Mouse (Mus musculus) thymus, adult 2 months (tissue): Measurements from ENCODE around the gene Camk2d. TPM values are rescaled to one million over a fixed set of nuclear protein-coding genes. Genes with fewer than 3 reads are reported as not detected.

ENCODE experiments used
- DNase-seq: peaks from one replicate; pipeline ENCODE4 v3.0.0; 2021
- H3K27ac ChIP-seq: fragments of 200-500 bp; 2 replicates; pipeline ENCODE4 v1.5.1; 2012; ENCODE audit warnings: low read length, control low read depth; ENCODE audit not compliant: control insufficient read depth, insufficient read depth
- H3K27me3 ChIP-seq: fragments of 200-500 bp; 2 replicates; pipeline ENCODE4 v1.6.1; 2012; ENCODE audit warnings: mild to moderate bottlenecking, low read length, moderate library complexity, mixed read lengths; ENCODE audit not compliant: control insufficient read depth, insufficient read depth
- H3K36me3 ChIP-seq: fragments of 200-500 bp; 2 replicates; pipeline ENCODE4 v1.6.1; 2012; ENCODE audit warnings: mild to moderate bottlenecking, low read length, moderate library complexity; ENCODE audit not compliant: control insufficient read depth, insufficient read depth
- H3K4me1 ChIP-seq: fragments of 200-500 bp; replicated peaks from 2 replicates; pipeline ENCODE4 v1.6.1; 2012; ENCODE audit warnings: low read length; ENCODE audit not compliant: control insufficient read depth, insufficient read depth
- H3K4me3 ChIP-seq: fragments of 200-500 bp; 2 replicates; pipeline ENCODE4 v1.5.1; 2012; ENCODE audit warnings: mild to moderate bottlenecking, low read length, control low read depth, moderate library complexity; ENCODE audit not compliant: control insufficient read depth, insufficient read depth
- CTCF ChIP-seq: fragments of 200-500 bp; IDR thresholded peaks from 2 replicates; pipeline ENCODE4 v1.5.1; 2012; ENCODE audit warnings: mild to moderate bottlenecking, control low read depth, low read length, moderate library complexity, borderline replicate concordance; ENCODE audit not compliant: control insufficient read depth, poor library complexity, insufficient read depth; ENCODE audit errors: extremely low read depth
- POLR2A ChIP-seq: fragments of 200-500 bp; IDR thresholded peaks from 2 replicates; pipeline ENCODE4 v1.6.1; 2012; ENCODE audit warnings: mild to moderate bottlenecking, low read length, control low read depth, moderate library complexity; ENCODE audit not compliant: control insufficient read depth, poor library complexity, insufficient read depth; ENCODE audit errors: extremely low read depth
- WGBS: fragments of 180-500 bp; shearing (Covaris S2); methylation state at CpG from one replicate; pipeline ENCODE4 v1.1.7; 2018; 5-methylcytosine and 5-hydroxymethylcytosine counted together
- polyA plus RNA-seq: library from polyadenylated mRNA; depleted of rRNA; stranded (reverse); fragments of >200 nt; gene quantifications from 2 replicates; pipeline ENCODE4 v1.2.3, GENCODE M21; 2012

Camk2d gene
- polyA plus RNA-seq, 1 experiment = 40.1 TPM

- H3K27me3 ChIP-seq = no peaks in the 10 kb centered on the region
- no peak overlapping the region for H3K4me3 ChIP-seq
- no peak for DNase-seq
- no peak for TF ChIP-seq POLR2A
- no peak for TF ChIP-seq CTCF
- WGBS = 91% methylated on average over 3 of the region's 3 CpGs
- H3K36me3 ChIP-seq = no peaks in the 10 kb centered on the region
- H3K27ac ChIP-seq = no peak overlapping the region
- peaks cover 2% of the 10 kb centered on the region for H3K4me1 ChIP-seq
These were observed 103.6 kb downstream of the Camk2d start for GRCm38 (mm10) chr3:126699740-126700139.

GRCm38 (mm10) chr3:126701067-126701466, 105.0 kb downstream of the Camk2d start:
- H3K27ac ChIP-seq = no peak overlapping the region
- no peak for DNase-seq

GRCm38 (mm10) chr3:126701586-126701985, 105.5 kb downstream of the Camk2d start:
- no peak for DNase-seq
- H3K27me3 ChIP-seq = no peaks in the 10 kb centered on the region
- H3K27ac ChIP-seq = no peak overlapping the region
- TF ChIP-seq CTCF (no peak), POLR2A (no peak)
- H3K4me3 ChIP-seq = no peak overlapping the region
- 98% methylated on average over 6 of the region's 6 CpGs for WGBS
- H3K4me1 ChIP-seq = peaks cover 2% of the 10 kb centered on the region
- no peaks in the 10 kb centered on the region for H3K36me3 ChIP-seq

More at GRCm38 (mm10) chr3:126701067-126701466, 105.0 kb downstream of the Camk2d start:
- no peak for TF ChIP-seq CTCF
- 96% methylated on average over 6 of the region's 6 CpGs for WGBS
- Histone ChIP-seq H3K36me3 (no peaks in the 10 kb centered on the region), H3K27me3 (no peaks in the 10 kb centered on the region), H3K4me3 (no peak overlapping the region), H3K4me1 (peaks cover 2% of the 10 kb centered on the region)

- Histone ChIP-seq H3K27me3 (no peaks in the 10 kb centered on the region), H3K27ac (no peak overlapping the region), H3K36me3 (no peaks in the 10 kb centered on the region), H3K4me3 (no peak overlapping the region), H3K4me1 (no peaks in the 10 kb centered on the region)
- no peak for TF ChIP-seq POLR2A
- TF ChIP-seq CTCF = no peak
- WGBS = 96% methylated on average over 1 of the region's 1 CpGs
- DNase-seq = no peak
These were observed 109.4 kb downstream of the Camk2d start for GRCm38 (mm10) chr3:126705490-126705889.

GRCm38 (mm10) chr3:126714281-126714680, 118.2 kb downstream of the Camk2d start:
- H3K4me1 ChIP-seq = no peaks in the 10 kb centered on the region
- no peak overlapping the region for H3K27ac ChIP-seq
- 94% methylated on average over 1 of the region's 1 CpGs for WGBS
- no peaks in the 10 kb centered on the region for H3K36me3 ChIP-seq
- no peaks in the 10 kb centered on the region for H3K27me3 ChIP-seq
- no peak overlapping the region for H3K4me3 ChIP-seq
- DNase-seq = no peak
- TF ChIP-seq CTCF = no peak
- TF ChIP-seq POLR2A = no peak

GRCm38 (mm10) chr3:126723021-126723449, 126.9 kb downstream of the Camk2d start:
- H3K36me3 ChIP-seq = no peaks in the 10 kb centered on the region
- H3K4me3 ChIP-seq = no peak overlapping the region
- WGBS = 93% methylated on average over 5 of the region's 5 CpGs
- TF ChIP-seq CTCF (no peak), POLR2A (no peak)
- no peaks in the 10 kb centered on the region for H3K4me1 ChIP-seq
- DNase-seq = no peak
- no peaks in the 10 kb centered on the region for H3K27me3 ChIP-seq
- H3K27ac ChIP-seq = no peak overlapping the region

GRCm38 (mm10) chr3:126723458-126723857, 127.4 kb downstream of the Camk2d start:
- Histone ChIP-seq H3K36me3 (no peaks in the 10 kb centered on the region), H3K4me1 (no peaks in the 10 kb centered on the region), H3K27me3 (no peaks in the 10 kb centered on the region), H3K27ac (no peak overlapping the region), H3K4me3 (no peak overlapping the region)
- WGBS = 92% methylated on average over 5 of the region's 5 CpGs
- DNase-seq = no peak
- no peak for TF ChIP-seq POLR2A
- no peak for TF ChIP-seq CTCF
